Mouse (Mus musculus): Measurements from ENCODE around the gene Prss41. TPM values are rescaled to one million over a fixed set of nuclear protein-coding genes. Genes with fewer than 3 reads are reported as not detected.

Prss41 gene
- total RNA-seq, 1 experiment from 2014 or later, result not detected

- ATAC-seq (replicated peaks; ENCODE audit: low read depth, poor library complexity, severe bottlenecking), result no peak
Observed at GRCm38 (mm10) chr17:23788973-23789372, 55.0 kb downstream of the Prss41 start.

Other genes starting within 250 kb of the Prss41 start
- 0.14 and 1.8 TPM in 2 replicates for gene Zfp13, start 244.7 kb downstream of the Prss41 start, total RNA-seq (2017)
- gene Zscan10, start 243.3 kb downstream of the Prss41 start, total RNA-seq (2017), result not detected in 2 replicates
- 0.24 TPM in 1 of 2 replicates, not detected in the other for gene Mmp25, start 198.9 kb downstream of the Prss41 start, total RNA-seq (2017)
- gene Bicdl2, start 183.7 kb downstream of the Prss41 start, total RNA-seq (2017), result not detected in 2 replicates
- 19.2 and 26.9 TPM in 2 replicates for gene Hcfc1r1, start 170.6 kb downstream of the Prss41 start, total RNA-seq (2017)
- gene Thoc6, start 170.3 kb downstream of the Prss41 start, total RNA-seq (2017), result 44.6 and 55.5 TPM in 2 replicates
- 10.1 and 13.2 TPM in 2 replicates for gene Tnfrsf12a, start 166.7 kb downstream of the Prss41 start, total RNA-seq (2017)
- gene Cldn6, start 164.9 kb downstream of the Prss41 start, total RNA-seq (2017), result 1.3 TPM in 1 of 2 replicates, not detected in the other
- not detected in 2 replicates for gene Cldn9, start 160.1 kb downstream of the Prss41 start, total RNA-seq (2017)
- gene 1520401A03Rik, start 121.4 kb downstream of the Prss41 start, total RNA-seq (2017), result not detected in 2 replicates
- gene Pkmyt1, start 117.8 kb downstream of the Prss41 start, total RNA-seq (2017), result 14.3 and 28.1 TPM in 2 replicates
- gene Paqr4, start 103.3 kb downstream of the Prss41 start, total RNA-seq (2017), result 4.4 and 5.3 TPM in 2 replicates
- not detected in 2 replicates for gene Kremen2, start 98.3 kb downstream of the Prss41 start, total RNA-seq (2017)
- 33.8 and 34.0 TPM in 2 replicates for gene Flywch1, start 72.6 kb downstream of the Prss41 start, total RNA-seq (2017)
- 0.46 and 4.6 TPM in 2 replicates for gene Flywch2, start 58.1 kb downstream of the Prss41 start, total RNA-seq (2017)
- 234 and 239 TPM in 2 replicates for gene Srrm2, start 53.6 kb downstream of the Prss41 start, total RNA-seq (2017)
- 96.2 and 130 TPM in 2 replicates for gene Elob, start 15.0 kb downstream of the Prss41 start, total RNA-seq (2017)
- not detected in 2 replicates for gene Prss33, start 8.1 kb downstream of the Prss41 start, total RNA-seq (2017)
- not detected in 2 replicates for gene Prss32, start 317 bp downstream of the Prss41 start, total RNA-seq (2017)
- not detected in 2 replicates for gene Prss21, start 23.9 kb upstream of the Prss41 start, total RNA-seq (2017)
- not detected in 2 replicates for gene Dcpp1, start 36.7 kb upstream of the Prss41 start, total RNA-seq (2017)
- not detected in 2 replicates for gene Dcpp2, start 36.7 kb upstream of the Prss41 start, total RNA-seq (2017)
- gene Dcpp3, start 73.3 kb upstream of the Prss41 start, total RNA-seq (2017), result not detected in 2 replicates
- not detected in 2 replicates for gene Sbp, start 97.5 kb upstream of the Prss41 start, total RNA-seq (2017)
- gene Sbpl, start 111.1 kb upstream of the Prss41 start, total RNA-seq (2017), result not detected in 2 replicates
- not detected in 2 replicates for gene Prss30, start 136.4 kb upstream of the Prss41 start, total RNA-seq (2017)
- not detected in 2 replicates for gene Prss22, start 153.9 kb upstream of the Prss41 start, total RNA-seq (2017)
- not detected in 2 replicates for gene Prss27, start 194.0 kb upstream of the Prss41 start, total RNA-seq (2017)
- gene Kctd5, start 229.3 kb upstream of the Prss41 start, total RNA-seq (2017), result 17.8 and 19.2 TPM in 2 replicates

Measured in common myeloid progenitor, adult 5-6 weeks (primary cell).